Mouse (Mus musculus): Measurements from ENCODE around the gene Adamtsl3. TPM values are rescaled to one million over a fixed set of nuclear protein-coding genes. Genes with fewer than 3 reads are reported as not detected.

The Adamtsl3 gene
- polyA plus RNA-seq, 1 experiment, result 3.7 TPM

DNA sequence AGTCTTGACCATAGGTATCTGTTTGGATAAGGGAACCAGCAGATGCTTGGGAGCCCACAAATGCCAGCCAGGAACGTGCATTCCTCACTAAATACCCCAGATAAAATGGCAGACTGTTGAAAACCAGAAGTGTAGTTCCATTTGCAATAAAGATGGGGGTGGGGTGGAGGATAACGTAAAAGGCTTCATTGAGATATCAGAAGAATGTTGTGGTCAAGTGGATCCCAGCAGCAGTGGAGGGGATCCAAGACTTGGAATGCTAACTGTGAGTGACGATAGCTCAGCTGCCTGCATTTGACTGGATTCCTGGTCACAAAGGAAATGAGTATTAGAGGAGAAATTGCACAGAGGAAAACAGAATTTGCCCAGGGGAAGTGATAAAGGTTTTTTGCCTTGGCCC is 87.1 kb downstream of the Adamtsl3 start:
- DNase-seq (ENCODE audit: low read depth), result no peak

GRCm38 (mm10) chr7:82423602-82424001 is 88.1 kb downstream of the Adamtsl3 start:
- no peak for DNase-seq (ENCODE audit: low read depth)

DNA sequence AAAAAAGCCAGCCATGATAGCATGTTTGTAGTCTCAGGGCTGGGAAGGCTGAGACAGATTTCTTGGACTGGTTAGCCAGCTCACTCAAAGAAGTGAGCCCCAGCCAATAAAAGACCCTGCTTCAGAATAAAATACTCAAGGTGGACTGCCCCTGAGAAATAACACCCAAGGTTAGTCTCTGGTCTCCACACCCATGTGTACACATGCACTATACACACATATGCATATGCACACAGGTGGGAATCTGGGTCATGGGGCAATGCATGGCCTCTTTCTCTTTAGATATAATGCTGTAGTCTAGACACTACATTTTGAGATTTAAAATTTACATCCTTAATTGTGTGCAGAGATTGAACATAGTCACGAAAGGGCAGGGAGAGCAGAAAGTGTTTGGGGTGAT is 88.8 kb downstream of the Adamtsl3 start:
- no peak for DNase-seq (ENCODE audit: low read depth)

- DNase-seq (ENCODE audit: low read depth), result no peak
These were observed 89.9 kb downstream of the Adamtsl3 start for GRCm38 (mm10) chr7:82425374-82425773.

- DNase-seq (ENCODE audit: low read depth), result no peak
These were observed 94.0 kb downstream of the Adamtsl3 start for GRCm38 (mm10) chr7:82429447-82429846.

GRCm38 (mm10) chr7:82431572-82431971 is 96.1 kb downstream of the Adamtsl3 start:
- no peak for DNase-seq (ENCODE audit: low read depth)

DNA sequence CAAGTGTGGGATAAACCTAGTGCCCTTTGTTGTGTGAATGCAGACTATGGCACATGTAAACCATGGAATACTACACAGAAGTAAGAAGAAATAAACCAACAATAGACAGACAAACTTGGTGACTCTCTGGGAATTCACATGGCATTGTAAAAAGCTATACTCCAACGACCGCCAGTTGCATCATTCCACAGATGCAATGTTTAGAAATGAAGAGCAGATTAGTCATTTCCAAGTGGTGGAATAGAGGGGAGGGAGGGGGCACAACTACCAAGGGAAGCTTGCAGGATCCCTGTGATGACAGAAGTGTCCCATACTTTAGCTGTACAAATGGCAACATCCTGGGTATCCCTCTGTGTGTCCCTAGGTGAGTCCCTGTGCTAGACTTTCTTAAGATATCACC is 97.7 kb downstream of the Adamtsl3 start:
- no peak for DNase-seq (ENCODE audit: low read depth)

DNA sequence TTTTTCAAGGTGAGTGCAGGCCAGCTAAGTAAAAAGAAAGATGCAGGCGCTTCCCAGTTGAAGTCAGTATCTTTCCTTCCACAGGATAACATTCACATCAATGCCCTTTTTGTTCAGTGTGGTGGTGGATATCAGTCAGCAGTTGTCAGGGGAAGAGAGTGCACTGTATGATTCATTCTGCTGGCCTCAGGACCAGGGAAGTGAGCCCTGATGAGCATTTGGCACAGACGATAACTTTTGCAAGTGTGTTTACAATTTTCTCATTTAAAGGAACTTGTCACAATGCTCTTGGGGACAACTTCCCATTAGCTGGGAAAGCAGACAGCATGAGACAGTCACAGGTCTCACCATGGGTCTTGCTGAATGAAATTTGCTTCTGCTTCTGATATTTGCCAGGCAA is 122.9 kb downstream of the Adamtsl3 start:
- no peak for DNase-seq (ENCODE audit: low read depth)

- no peak for DNase-seq (ENCODE audit: low read depth)
These were observed 127.5 kb downstream of the Adamtsl3 start for GRCm38 (mm10) chr7:82462921-82463523.

- DNase-seq (ENCODE audit: low read depth), result no peak
These were observed 128.9 kb downstream of the Adamtsl3 start for GRCm38 (mm10) chr7:82464364-82464763.

- DNase-seq (ENCODE audit: low read depth), result no peak
These were observed 129.9 kb downstream of the Adamtsl3 start for GRCm38 (mm10) chr7:82465437-82465836.

GRCm38 (mm10) chr7:82476441-82477221 is 141.1 kb downstream of the Adamtsl3 start:
- DNase-seq (ENCODE audit: low read depth), result no peak

- DNase-seq (ENCODE audit: low read depth), result no peak
These were observed 143.0 kb downstream of the Adamtsl3 start for GRCm38 (mm10) chr7:82478461-82478860.

DNA sequence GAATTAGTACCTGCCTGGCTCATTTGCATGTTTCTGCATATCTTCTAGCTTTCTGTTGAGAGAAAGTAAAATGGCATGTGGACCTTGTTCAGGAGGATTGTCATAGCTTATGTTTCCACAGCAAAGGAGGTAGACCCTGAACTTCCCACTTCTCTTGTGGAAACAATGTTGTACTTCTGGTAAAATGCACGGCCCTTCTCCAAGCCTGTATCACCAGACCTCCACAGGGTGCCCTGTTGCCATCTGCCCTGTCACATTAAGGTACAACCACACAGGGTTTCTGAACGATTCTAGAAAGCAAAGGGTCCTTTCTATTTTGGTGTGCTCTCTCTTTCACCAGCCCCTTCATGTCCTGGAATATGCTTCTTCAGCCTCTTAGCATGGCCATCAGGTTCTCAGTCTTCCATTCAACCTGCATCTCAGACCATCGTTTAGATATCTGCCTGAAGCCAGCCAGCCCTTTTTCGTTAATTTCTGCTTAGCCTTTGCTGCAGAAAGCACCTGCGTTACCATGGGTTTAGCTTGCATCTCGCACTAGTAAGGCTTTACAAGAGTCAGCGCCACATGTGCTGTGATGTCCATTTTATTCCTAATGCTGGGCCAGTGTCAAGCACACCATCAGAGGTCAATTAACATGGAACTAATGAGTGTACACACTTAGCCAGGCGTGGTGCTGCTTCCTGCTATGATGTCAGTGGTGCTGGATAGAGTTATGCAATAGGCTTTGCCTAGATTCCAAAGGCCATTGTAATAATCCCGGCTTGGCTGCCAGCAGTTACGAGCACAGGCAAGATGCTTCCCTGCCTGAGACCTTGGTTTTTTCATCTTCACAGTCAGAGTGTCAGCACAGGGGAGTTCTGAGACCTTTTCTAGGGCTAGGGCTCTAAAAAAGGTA is 143.6 kb downstream of the Adamtsl3 start:
- peak; percentile 31 for DNase-seq (ENCODE audit: low read depth)

DNA sequence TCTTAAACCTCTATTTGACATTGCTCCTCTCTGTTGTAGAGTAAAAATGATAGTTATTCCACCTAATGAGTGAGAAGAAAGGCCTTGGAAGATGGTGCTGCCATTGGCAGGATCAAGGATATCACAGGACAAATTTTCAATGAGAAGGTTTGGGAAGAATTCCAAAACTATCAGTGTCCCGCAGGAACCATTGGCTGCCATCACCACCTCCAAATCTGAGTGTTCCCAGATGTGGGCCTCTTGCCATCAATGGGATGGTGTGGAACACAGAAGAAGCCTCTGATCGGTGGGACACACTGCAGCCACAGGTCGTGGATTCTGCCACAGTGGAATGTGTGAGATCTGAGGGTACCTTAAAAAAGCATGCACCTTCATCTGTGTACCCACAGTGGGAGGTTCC is 147.9 kb downstream of the Adamtsl3 start:
- DNase-seq (ENCODE audit: low read depth), result no peak

DNA sequence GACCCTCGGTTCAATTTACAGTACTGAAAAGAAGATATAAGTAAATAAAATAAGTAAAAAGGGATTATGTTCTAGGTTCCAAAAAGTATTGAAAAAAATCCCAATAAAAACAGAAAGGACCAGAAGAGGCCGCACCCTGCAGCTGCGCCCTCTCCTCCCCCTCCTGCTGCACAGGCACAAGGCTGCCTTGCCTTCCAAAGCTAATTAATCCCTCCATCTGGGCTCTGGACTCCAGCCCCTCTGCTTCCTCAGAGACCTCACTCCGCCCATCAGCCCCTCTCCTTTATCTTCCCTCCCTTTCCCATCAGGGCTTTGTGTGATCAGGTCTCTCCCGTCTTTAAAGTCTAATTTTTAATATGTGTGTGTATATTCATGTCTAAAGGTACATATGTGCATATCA is 149.3 kb downstream of the Adamtsl3 start:
- no peak for DNase-seq (ENCODE audit: low read depth)

- no peak for DNase-seq (ENCODE audit: low read depth)
These were observed 150.0 kb downstream of the Adamtsl3 start for GRCm38 (mm10) chr7:82485344-82485954.

- DNase-seq (ENCODE audit: low read depth), result no peak
These were observed 155.5 kb downstream of the Adamtsl3 start for GRCm38 (mm10) chr7:82491018-82491417.

DNA sequence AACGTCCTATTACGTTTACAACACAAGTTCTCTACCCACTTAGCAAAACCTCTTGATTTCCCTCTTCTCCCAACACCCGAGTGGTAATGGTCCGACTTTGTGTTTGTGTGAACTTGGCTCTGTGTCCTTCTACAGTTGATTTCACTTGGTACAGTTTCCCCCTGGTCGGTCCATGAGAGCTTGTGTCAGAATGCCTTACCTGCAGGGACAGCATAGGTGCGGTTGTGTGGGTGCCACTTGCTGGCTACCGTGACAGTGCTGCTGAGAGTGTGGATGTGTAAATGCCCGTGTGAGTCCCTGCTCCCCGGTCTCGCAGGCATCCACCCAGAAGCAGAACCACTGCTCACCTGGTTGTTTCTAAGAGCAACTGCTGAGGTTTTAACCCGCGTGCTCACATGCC is 157.4 kb downstream of the Adamtsl3 start:
- no peak for DNase-seq (ENCODE audit: low read depth)

- no peak for DNase-seq (ENCODE audit: low read depth)
These were observed 158.7 kb downstream of the Adamtsl3 start for GRCm38 (mm10) chr7:82494220-82494619.

DNA sequence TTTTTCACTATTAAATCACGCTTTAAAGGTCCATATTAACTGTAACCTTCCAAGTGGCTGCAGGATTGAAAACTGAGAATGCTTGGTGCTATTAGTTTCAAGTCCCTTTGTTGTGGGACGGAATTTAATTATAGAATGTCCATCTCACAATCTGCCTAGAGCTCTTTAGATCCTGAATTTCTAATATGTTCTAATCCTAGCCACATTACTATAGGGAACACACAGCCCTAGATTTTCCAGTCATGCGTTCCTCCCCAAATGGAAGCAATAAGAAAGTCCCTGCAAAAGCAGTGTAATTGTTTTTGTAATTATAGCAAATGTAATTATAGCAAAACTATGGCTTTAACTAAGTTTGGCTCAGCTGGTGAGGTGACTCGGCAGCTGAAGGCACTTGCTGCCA is 161.6 kb downstream of the Adamtsl3 start:
- DNase-seq (ENCODE audit: low read depth), result no peak

- no peak for DNase-seq (ENCODE audit: low read depth)
These were observed 165.8 kb downstream of the Adamtsl3 start for GRCm38 (mm10) chr7:82501306-82501705.
